Mouse (Mus musculus) embryonic fibroblast, embryonic 13.5 days (primary cell): ENCODE measurements around the gene Fmr1.
"Not testable (repeated sequence)": the region's sequence is repeated elsewhere in the genome, so short reads cannot be mapped to it uniquely, and the experiment has no call there.

Experiments used
- CTCF ChIP-seq: IDR thresholded peaks from 2 replicates; pipeline ENCODE4 v1.5.1; 2011; ENCODE audit warnings: mild to moderate bottlenecking, control low read depth, low read length, moderate library complexity, borderline replicate concordance; ENCODE audit not compliant: insufficient read depth
- POLR2A ChIP-seq: IDR thresholded peaks from 2 replicates; pipeline ENCODE4 v1.6.1; 2011; ENCODE audit warnings: low read depth, mild to moderate bottlenecking, control low read depth, low read length, moderate library complexity

DNA sequence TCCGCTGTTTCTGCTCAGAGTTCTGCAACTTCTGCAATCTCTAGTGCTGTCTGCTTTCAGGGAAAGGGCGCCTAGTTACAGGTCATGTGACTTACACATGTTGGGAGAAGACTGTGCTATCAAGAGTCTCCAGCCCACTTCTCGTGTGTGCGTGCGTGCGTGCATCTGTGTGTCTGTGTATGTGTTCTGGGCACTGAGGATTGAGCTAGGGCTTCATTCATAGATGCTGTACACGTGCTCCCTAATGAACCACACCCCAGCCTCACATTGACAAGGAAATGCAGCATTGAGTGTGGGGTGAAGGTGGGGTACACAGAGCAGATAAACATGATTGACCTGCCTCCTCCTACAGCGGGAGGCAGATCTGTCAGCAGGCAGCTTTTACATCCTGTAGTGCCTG is 13.6 kb downstream of the Fmr1 start:
- not testable (repeated sequence) for TF ChIP-seq CTCF, POLR2A
